Mouse (Mus musculus): Measurements from ENCODE around the gene Ebp. TPM values are rescaled to one million over a fixed set of nuclear protein-coding genes. Genes with fewer than 3 reads are reported as not detected.

Ebp gene
- polyA plus RNA-seq, 1 experiment from 2014 or later = 51.1 TPM

DNA sequence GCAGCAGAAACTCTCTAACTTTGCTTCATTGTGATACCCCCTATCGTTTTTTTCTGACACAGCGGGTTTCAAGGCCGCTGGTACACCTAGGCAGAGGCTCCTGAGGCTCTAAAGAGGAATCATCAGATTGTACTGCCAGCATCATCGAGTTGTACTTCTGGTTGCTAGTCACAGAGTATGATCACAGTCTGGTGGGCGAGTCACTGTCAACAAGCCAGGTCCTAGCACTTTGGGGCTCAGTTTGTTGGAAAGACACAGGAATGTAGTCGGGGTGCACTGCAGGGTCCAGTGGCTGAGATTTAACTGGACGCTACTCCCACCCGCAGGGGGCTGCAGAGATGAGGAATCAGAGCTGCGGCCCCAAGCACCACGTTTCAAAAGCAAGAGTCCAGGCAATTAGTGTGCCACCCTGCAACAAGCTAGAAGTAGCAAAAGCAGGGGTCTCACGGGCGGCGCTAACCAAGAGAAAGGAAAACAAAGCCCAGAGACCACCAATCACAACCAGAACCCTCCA lies 1.1 kb downstream of the Ebp start:
- no peak for TF ChIP-seq CTCF (IDR thresholded peaks at IDR 0.05)
- in situ Hi-C loops (cut with MboI; ENCODE audit: low pct_unique_long_range_greater_than_20kb) = loop anchor here (5.0 kb wide), 1 partner anchor 60 kb away; the partner anchor contains the start of gene Ftsj1
- DNase-seq (ENCODE audit: low read depth, low spot score) = no peak
- ATAC-seq = no peak
- POLR2A ChIA-PET = interaction anchor here (1.1 kb wide), 1 partner anchor 48 kb away, joined by 5 read pairs; no protein-coding TSS in a partner anchor
- no peaks in the 10 kb centered on the region for H3K27me3 ChIP-seq
- CTCF ChIA-PET = interaction anchor here (0.9 to 1.1 kb wide), 2 partner anchors 17 to 62 kb away, joined by 3 to 4 read pairs; no protein-coding TSS in a partner anchor

DNA sequence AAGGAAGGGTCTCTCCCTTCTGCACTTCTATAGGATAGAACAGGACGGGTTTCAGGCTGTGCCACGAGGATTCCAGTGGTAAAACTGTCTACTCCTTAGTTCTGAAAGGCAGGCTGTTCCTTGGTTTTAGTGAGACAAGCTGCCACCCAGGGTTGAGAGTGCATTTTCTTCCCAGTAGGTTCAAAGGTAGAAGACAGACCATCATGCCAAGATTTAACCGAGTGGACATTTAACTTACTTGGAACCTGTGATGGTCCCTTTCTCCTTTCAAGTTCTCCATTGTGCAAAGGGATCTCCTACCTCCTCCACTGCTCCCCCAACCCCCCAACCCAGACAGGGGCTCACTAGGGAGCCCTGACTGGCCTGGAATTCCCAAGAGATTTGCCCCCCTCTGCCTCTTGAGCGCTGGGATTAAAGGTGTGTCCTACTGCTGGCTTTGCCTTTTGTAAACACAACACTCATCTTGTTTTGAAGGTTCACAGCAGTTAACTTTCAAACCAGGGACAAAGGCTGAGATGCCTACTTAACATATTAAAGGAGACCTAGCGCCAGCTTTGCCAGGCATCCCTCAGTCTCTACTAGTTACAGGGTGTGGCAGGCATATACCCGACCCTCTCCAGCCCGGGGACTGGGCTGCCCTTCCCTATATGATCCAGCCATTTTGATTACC lies 10.3 kb downstream of the Ebp start:
- H3K27me3 ChIP-seq = no peaks in the 10 kb centered on the region
- DNase-seq (ENCODE audit: low read depth, low spot score) (no peak), ATAC-seq (no peak)
- POLR2A ChIA-PET = no interaction called here
- no peak for TF ChIP-seq CTCF (IDR thresholded peaks at IDR 0.05)
- CTCF ChIA-PET = no interaction called here
- in situ Hi-C loops (cut with MboI; ENCODE audit: low pct_unique_long_range_greater_than_20kb) = no loop called here

DNA sequence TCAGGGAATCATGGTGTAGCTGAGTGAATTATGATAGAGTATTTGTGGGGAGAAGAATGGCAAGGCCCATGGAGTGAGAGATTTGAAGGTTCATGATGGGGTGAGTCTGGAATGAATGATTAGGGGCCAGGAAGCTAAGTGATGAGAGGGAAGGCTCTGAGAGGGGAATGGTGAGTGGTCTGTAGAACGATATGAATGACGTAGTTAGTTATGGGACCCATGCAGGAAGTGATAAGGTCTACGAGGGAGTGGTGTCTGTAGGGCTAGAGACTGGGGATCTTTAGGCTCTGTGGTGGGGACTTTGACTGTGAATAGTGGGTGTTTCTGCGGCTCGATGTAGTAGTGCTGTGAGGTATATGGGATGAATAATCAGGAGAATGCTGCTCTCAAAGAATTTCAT lies 13.7 kb downstream of the Ebp start:
- DNase-seq (ENCODE audit: low read depth, low spot score) (no peak), ATAC-seq (no peak)
- no peak for TF ChIP-seq CTCF (IDR thresholded peaks at IDR 0.05)
- H3K27me3 ChIP-seq = peaks cover 5% of the 10 kb centered on the region
- in situ Hi-C loops (cut with MboI; ENCODE audit: low pct_unique_long_range_greater_than_20kb) = no loop called here
- POLR2A ChIA-PET = no interaction called here
- CTCF ChIA-PET = interaction anchor here (1.3 kb wide), 1 partner anchor 75 kb away, joined by 4 read pairs; no protein-coding TSS in a partner anchor

DNA sequence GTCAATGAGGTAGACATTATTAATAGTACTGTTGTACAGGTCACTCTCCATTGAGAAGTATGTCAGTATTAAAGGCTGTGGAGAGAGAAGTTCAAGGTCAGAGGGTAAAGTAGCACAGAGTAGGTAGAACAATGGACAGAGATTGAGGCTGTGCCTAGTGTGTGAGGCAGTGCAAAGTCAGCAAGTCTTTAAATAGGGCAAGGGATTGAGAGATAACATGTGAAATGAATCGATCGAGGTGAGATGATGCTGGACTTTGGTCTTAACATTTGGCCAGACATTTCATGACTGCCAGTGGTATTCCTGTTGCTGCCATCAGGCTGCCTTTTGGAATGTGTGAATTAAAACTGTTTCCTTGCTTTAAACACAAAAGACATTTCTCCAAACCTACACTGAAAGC lies 14.4 kb downstream of the Ebp start:
- ATAC-seq = no peak
- ChIA-PET POLR2A (no interaction called here), CTCF (interaction anchor here (1.3 kb wide), 1 partner anchor 75 kb away, joined by 4 read pairs; no protein-coding TSS in a partner anchor)
- DNase-seq (ENCODE audit: low read depth, low spot score) = no peak
- in situ Hi-C loops (cut with MboI; ENCODE audit: low pct_unique_long_range_greater_than_20kb) = no loop called here
- peaks cover 5% of the 10 kb centered on the region for H3K27me3 ChIP-seq
- no peak for TF ChIP-seq CTCF (IDR thresholded peaks at IDR 0.05)

DNA sequence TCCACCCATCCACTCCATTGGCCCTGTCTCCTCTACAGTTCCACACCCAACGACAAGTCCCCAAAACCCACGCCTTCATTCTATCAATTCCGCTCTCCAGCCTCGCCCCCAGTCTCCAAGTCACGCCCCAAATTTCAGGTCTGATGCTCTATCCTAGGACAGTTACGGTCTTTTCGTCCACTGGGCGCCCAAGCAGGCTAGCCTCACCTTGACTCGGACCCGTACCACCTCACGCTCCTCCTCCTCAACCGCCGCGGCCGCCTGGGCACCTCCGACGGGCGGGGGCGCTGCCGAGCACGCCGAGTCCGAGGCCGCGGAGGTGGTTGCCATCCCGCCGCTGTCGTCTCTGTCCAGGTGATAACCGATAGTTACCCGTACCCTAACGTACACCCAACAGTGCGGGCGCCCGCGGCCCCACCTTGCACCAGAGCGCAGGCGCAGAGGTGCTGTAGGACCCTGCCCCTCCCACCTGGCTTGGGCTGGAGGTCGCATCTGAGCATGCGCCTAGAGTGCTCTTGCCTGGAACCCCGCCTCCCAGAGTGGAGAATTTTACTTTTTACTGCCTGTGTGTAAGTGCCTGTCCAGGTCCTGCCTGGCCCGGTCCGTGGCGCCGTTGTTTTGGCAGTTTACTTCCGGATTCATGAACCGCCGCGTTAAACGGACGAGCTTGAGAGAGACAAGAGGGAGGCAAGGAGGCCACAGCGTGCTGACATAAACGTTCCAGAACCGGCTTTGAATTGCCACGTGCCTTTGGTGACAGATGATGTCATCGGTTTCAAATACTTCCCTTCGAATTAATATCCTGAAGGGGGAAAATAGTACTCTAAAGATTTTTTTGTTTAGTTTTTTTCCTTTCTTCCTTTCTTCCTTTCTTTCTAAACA lies 17.6 kb downstream of the Ebp start, which contains the start of gene Tbc1d25:
Gene Tbc1d25 (minus strand): TSS at position 678 of the 882 bp plus-strand sequence.
- DNase-seq (ENCODE audit: low read depth, low spot score) (peak; percentile 54), ATAC-seq (peak; percentile 85)
- peaks cover 5% of the 10 kb centered on the region for H3K27me3 ChIP-seq
- POLR2A ChIA-PET = no interaction called here
- CTCF ChIA-PET = interaction anchor here (0.8 kb wide), 1 partner anchor 17 kb away, joined by 3 read pairs; no protein-coding TSS in a partner anchor
- TF ChIP-seq CTCF (IDR thresholded peaks at IDR 0.05) = no peak
- in situ Hi-C loops (cut with MboI; ENCODE audit: low pct_unique_long_range_greater_than_20kb) = no loop called here

GRCm38 (mm10) chrX:8175169-8175503 lies 18.2 kb downstream of the Ebp start:
- ChIA-PET POLR2A (no interaction called here), CTCF (interaction anchor here (0.8 kb wide), 1 partner anchor 17 kb away, joined by 3 read pairs; no protein-coding TSS in a partner anchor)
- DNase-seq (ENCODE audit: low read depth, low spot score) (no peak), ATAC-seq (no peak)
- no peak for TF ChIP-seq CTCF (IDR thresholded peaks at IDR 0.05)
- peaks cover 5% of the 10 kb centered on the region for H3K27me3 ChIP-seq
- in situ Hi-C loops (cut with MboI; ENCODE audit: low pct_unique_long_range_greater_than_20kb) = no loop called here

- ATAC-seq (no peak), DNase-seq (ENCODE audit: low read depth, low spot score) (no peak)
- ChIA-PET POLR2A (no interaction called here), CTCF (no interaction called here)
- peaks cover 4% of the 10 kb centered on the region for H3K27me3 ChIP-seq
- TF ChIP-seq CTCF (IDR thresholded peaks at IDR 0.05) = no peak
- in situ Hi-C loops (cut with MboI; ENCODE audit: low pct_unique_long_range_greater_than_20kb) = no loop called here
Measured at GRCm38 (mm10) chrX:8167716-8168647, 25.3 kb downstream of the Ebp start.

DNA sequence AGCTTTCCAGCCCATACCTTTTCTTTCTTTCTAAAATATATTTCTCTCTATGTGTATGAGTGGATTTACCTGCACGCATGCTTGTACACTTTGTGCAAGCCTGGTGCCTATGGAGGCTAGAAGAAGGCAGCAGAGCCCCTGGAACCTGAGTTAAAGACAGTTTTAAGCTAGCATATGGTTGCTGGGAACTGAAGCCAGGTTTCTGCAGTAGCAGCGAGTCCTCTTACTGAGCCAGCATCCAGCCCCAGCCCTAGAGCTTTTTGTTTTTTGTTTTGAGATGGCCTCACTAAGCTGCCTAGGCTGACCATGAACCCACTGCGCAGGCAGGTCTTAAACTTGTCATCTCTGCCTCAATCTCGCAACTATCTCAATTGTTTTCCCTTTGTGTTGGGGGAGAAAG lies 28.8 kb downstream of the Ebp start:
- CTCF ChIA-PET = interaction anchor here (1.1 kb wide), 1 partner anchor 14 kb away, joined by 3 read pairs; no protein-coding TSS in a partner anchor
- ATAC-seq (no peak), DNase-seq (ENCODE audit: low read depth, low spot score) (no peak)
- peaks cover 4% of the 10 kb centered on the region for H3K27me3 ChIP-seq
- POLR2A ChIA-PET = no interaction called here
- in situ Hi-C loops (cut with MboI; ENCODE audit: low pct_unique_long_range_greater_than_20kb) = no loop called here
- TF ChIP-seq CTCF (IDR thresholded peaks at IDR 0.05) = no peak

DNA sequence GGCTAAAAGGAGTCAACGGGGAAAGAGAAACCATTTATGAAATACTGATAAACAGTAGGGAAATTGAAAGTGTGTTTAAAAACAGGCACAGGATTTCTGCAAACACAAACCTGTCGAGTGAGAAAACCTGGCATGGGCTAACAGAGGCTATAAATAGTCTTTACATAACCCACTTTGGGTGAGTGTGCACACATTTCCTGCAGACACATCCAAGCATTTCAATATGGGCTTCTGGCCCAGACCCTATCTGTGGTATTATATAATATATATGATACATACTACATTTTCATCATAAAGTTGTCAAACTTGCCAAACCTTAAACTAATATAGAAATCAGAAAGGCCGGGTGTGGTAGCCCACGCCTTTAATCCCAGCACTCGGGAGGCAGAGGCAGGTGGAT lies 30.2 kb downstream of the Ebp start:
- no peaks in the 10 kb centered on the region for H3K27me3 ChIP-seq
- ChIA-PET POLR2A (no interaction called here), CTCF (no interaction called here)
- in situ Hi-C loops (cut with MboI; ENCODE audit: low pct_unique_long_range_greater_than_20kb) = no loop called here
- ATAC-seq (no peak), DNase-seq (ENCODE audit: low read depth, low spot score) (no peak)
- no peak for TF ChIP-seq CTCF (IDR thresholded peaks at IDR 0.05)

All from Patski (cell line).